Mouse (Mus musculus) neural tube, embryonic 11.5 days (tissue): ENCODE data around the gene Myoz1. TPM values are rescaled to one million over a fixed set of nuclear protein-coding genes. Genes with fewer than 3 reads are reported as not detected.
"Not testable (repeated sequence)": the region's sequence is repeated elsewhere in the genome, so short reads cannot be mapped to it uniquely, and the experiment has no call there.

Source experiments
- ATAC-seq: fragments of 200-750 bp; cut with Nextera tagmentation; 2 replicates; pipeline ENCODE4 v1.8.0; 2017; ENCODE audit warnings: moderate number of reproducible peaks, mild to moderate bottlenecking, moderate TSS enrichment, moderate library complexity; ENCODE audit not compliant: insufficient read depth, low FRiP score, low TSS enrichment
- DNase-seq: peaks from one replicate; pipeline ENCODE4 v3.0.0-alpha.2; 2015; ENCODE audit warnings: low spot score
- H3K27ac ChIP-seq: fragments of 300-500 bp; sonication (generic); 2 replicates; pipeline ENCODE4 v1.5.1; 2014; ENCODE audit warnings: low read depth, mild to moderate bottlenecking, low read length
- H3K27me3 ChIP-seq: fragments of 300-500 bp; sonication (generic); 2 replicates; pipeline ENCODE4 v1.6.1; 2014; ENCODE audit warnings: mild to moderate bottlenecking, low read length, mixed read lengths; ENCODE audit not compliant: control insufficient read depth, insufficient read depth
- H3K36me3 ChIP-seq: fragments of 300-500 bp; sonication (generic); 2 replicates; pipeline ENCODE4 v1.6.1; 2014; ENCODE audit warnings: mild to moderate bottlenecking, low read length, moderate library complexity, mixed read lengths; ENCODE audit not compliant: control insufficient read depth, insufficient read depth
- H3K4me1 ChIP-seq: fragments of 300-500 bp; sonication (generic); 2 replicates; pipeline ENCODE4 v1.6.1; 2014; ENCODE audit warnings: low read length, mixed read lengths; ENCODE audit not compliant: control insufficient read depth, insufficient read depth
- H3K4me2 ChIP-seq: fragments of 300-500 bp; sonication (generic); 2 replicates; pipeline ENCODE4 v1.6.1; 2014; ENCODE audit warnings: low read depth, mild to moderate bottlenecking, moderate library complexity
- H3K4me3 ChIP-seq: fragments of 300-500 bp; sonication (generic); 2 replicates; pipeline ENCODE4 v1.5.1; 2014; ENCODE audit warnings: low read depth, low read length
- H3K9ac ChIP-seq: fragments of 300-500 bp; sonication (generic); 2 replicates; pipeline ENCODE4 v1.6.1; 2014; ENCODE audit warnings: mild to moderate bottlenecking, low read length
- H3K9me3 ChIP-seq: fragments of 300-500 bp; sonication (generic); 2 replicates; pipeline ENCODE4 v1.6.1; 2016; ENCODE audit warnings: low read length; ENCODE audit not compliant: control insufficient read depth
- WGBS: fragments of 180-500 bp; shearing (Covaris S2); extraction: QIAGEN DNeasy Blood & Tissue Kit; methylation state at CpG from one replicate; pipeline ENCODE4 v1.1.7; 2014; 5-methylcytosine and 5-hydroxymethylcytosine counted together
- polyA plus RNA-seq: library from polyadenylated mRNA; unstranded; fragments of >200 nt; fragmentation: Nextera tagmentation; extraction: Ambion mirVana; gene quantifications from 2 replicates; pipeline ENCODE4 v1.2.1, GENCODE M21; 2014

Myoz1 gene
- 0.45 and 0.55 TPM in 2 replicates for polyA plus RNA-seq

GRCm38 (mm10) chr14:20656361-20656760 is at the start of gene Myoz1:
TSS of gene Myoz1 (minus strand) at chr14:20656540.
- no peak for DNase-seq

GRCm38 (mm10) chr14:20703461-20703860 is 47.1 kb upstream of the Myoz1 start:
- H3K36me3 ChIP-seq, DNase-seq, ATAC-seq, H3K9me3 ChIP-seq, H3K27me3 ChIP-seq, H3K4me1 ChIP-seq: not testable (repeated sequence)
- WGBS: 7% methylated on average over 8 of the region's 8 CpGs
- peak overlapping the region; percentile 78; the same call in 1 of the 2 replicates for H3K27ac ChIP-seq
- H3K9ac ChIP-seq: peak overlapping the region; percentile 83
- H3K4me3 ChIP-seq: peak overlapping the region; percentile 73
- H3K4me2 ChIP-seq: peak overlapping the region; percentile 52

More at GRCm38 (mm10) chr14:20656361-20656760, at the start of gene Myoz1:
- H3K9ac ChIP-seq: no peak within 1 kb of the TSS
- H3K4me2 ChIP-seq: no peak within 1 kb of the TSS
- H3K4me3 ChIP-seq: no peak within 1 kb of the TSS
- H3K27ac ChIP-seq: no peak within 1 kb of the TSS
- H3K4me1 ChIP-seq: no peaks in the 10 kb centered on the region; the same call in 1 of the 2 replicates
- 55% methylated on average over 11 of the region's 11 CpGs for WGBS
- H3K9me3 ChIP-seq: no peaks in the 10 kb centered on the region
- H3K27me3 ChIP-seq: no peaks in the 10 kb centered on the region
- ATAC-seq: no peak
- H3K36me3 ChIP-seq: no peaks in the 10 kb centered on the region

- under 1% methylated on average over 61 of the region's 61 CpGs for WGBS
Observed at GRCm38 (mm10) chr14:20702741-20703381, 46.5 kb upstream of the Myoz1 start, which contains the start of gene Chchd1. TSS of gene Chchd1 (plus strand) at chr14:20703006.

GRCm38 (mm10) chr14:20702096-20702740 is 45.9 kb upstream of the Myoz1 start:
- WGBS: 16% methylated on average over 15 of the region's 15 CpGs
- H3K9me3 ChIP-seq: no peaks in the 10 kb centered on the region
- H3K27ac ChIP-seq: peak overlapping the region; percentile 78
- H3K36me3 ChIP-seq: no peaks in the 10 kb centered on the region
- H3K4me3 ChIP-seq: peak overlapping the region; percentile 73
- H3K4me1 ChIP-seq: no peaks in the 10 kb centered on the region; the same call in 1 of the 2 replicates
- H3K27me3 ChIP-seq: no peaks in the 10 kb centered on the region
- ATAC-seq: peak; percentile 18
- peak overlapping the region; percentile 52 for H3K4me2 ChIP-seq
- DNase-seq: no peak
- H3K9ac ChIP-seq: peak overlapping the region; percentile 83

More at GRCm38 (mm10) chr14:20702741-20703381, 46.5 kb upstream of the Myoz1 start, which contains the start of gene Chchd1:
- no peaks in the 10 kb centered on the region; the same call in 1 of the 2 replicates for H3K4me1 ChIP-seq
- H3K27me3 ChIP-seq: no peaks in the 10 kb centered on the region
- H3K9me3 ChIP-seq: no peaks in the 10 kb centered on the region
- H3K4me2 ChIP-seq: peak within 1 kb of the TSS; percentile 52
- H3K27ac ChIP-seq: peak within 1 kb of the TSS; percentile 78
- H3K9ac ChIP-seq: peak within 1 kb of the TSS; percentile 83
- H3K36me3 ChIP-seq: no peaks in the 10 kb centered on the region
- DNase-seq (peak; percentile 91), ATAC-seq (peak; percentile 53)
- H3K4me3 ChIP-seq: peak within 1 kb of the TSS; percentile 73

- Histone ChIP-seq H3K4me2 (peak overlapping the region; percentile 52), H3K36me3 (no peaks in the 10 kb centered on the region), H3K27ac (no peak overlapping the region), H3K4me3 (0 out of 2 replicates have a peak overlapping the region, but pooled peaks have one; percentile 73), H3K9me3 (no peaks in the 10 kb centered on the region), H3K4me1 (peaks cover 4% of the 10 kb centered on the region; the same call in 1 of the 2 replicates), H3K27me3 (no peaks in the 10 kb centered on the region), H3K9ac (no peak overlapping the region)
- ATAC-seq (no peak), DNase-seq (no peak)
- WGBS: 83% methylated on average over 8 of the region's 8 CpGs
Observed at GRCm38 (mm10) chr14:20701554-20701953, 45.2 kb upstream of the Myoz1 start.

- Histone ChIP-seq H3K4me1 (peaks cover 12% of the 10 kb centered on the region), H3K36me3 (no peaks in the 10 kb centered on the region), H3K27ac (no peak overlapping the region), H3K9me3 (no peaks in the 10 kb centered on the region), H3K9ac (no peak overlapping the region), H3K27me3 (no peaks in the 10 kb centered on the region), H3K4me3 (no peak overlapping the region), H3K4me2 (no peak overlapping the region)
- WGBS: 85% methylated on average over 3 of the region's 3 CpGs
- DNase-seq (no peak), ATAC-seq (no peak)
Observed at GRCm38 (mm10) chr14:20700362-20700761, 44.0 kb upstream of the Myoz1 start.

GRCm38 (mm10) chr14:20698515-20698914 is 42.2 kb upstream of the Myoz1 start:
- no peak overlapping the region for H3K9ac ChIP-seq
- no peak overlapping the region for H3K4me3 ChIP-seq
- no peaks in the 10 kb centered on the region for H3K36me3 ChIP-seq

GRCm38 (mm10) chr14:20696986-20697385 is 40.6 kb upstream of the Myoz1 start:
- 36% methylated on average over 1 of the region's 1 CpGs for WGBS
- ATAC-seq (no peak), DNase-seq (peak; percentile 30)

More at GRCm38 (mm10) chr14:20698515-20698914, 42.2 kb upstream of the Myoz1 start:
- Histone ChIP-seq H3K4me1 (peaks cover 16% of the 10 kb centered on the region), H3K27ac (no peak overlapping the region), H3K4me2 (no peak overlapping the region), H3K27me3 (no peaks in the 10 kb centered on the region), H3K9me3 (no peaks in the 10 kb centered on the region)
- ATAC-seq (no peak), DNase-seq (no peak)
- WGBS: 93% methylated on average over 2 of the region's 2 CpGs

More at GRCm38 (mm10) chr14:20696986-20697385, 40.6 kb upstream of the Myoz1 start:
- peak overlapping the region; percentile 65; the same call in 1 of the 2 replicates for H3K4me3 ChIP-seq
- H3K27ac ChIP-seq: no peak overlapping the region
- peak overlapping the region; percentile 76 for H3K4me2 ChIP-seq
- peaks cover 4% of the 10 kb centered on the region; the same call in 1 of the 2 replicates for H3K36me3 ChIP-seq
- peaks cover 16% of the 10 kb centered on the region for H3K4me1 ChIP-seq
- no peaks in the 10 kb centered on the region for H3K9me3 ChIP-seq
- H3K9ac ChIP-seq: no peak overlapping the region
- H3K27me3 ChIP-seq: no peaks in the 10 kb centered on the region
